Mouse (Mus musculus): ENCODE measurements around the gene Plpp7. TPM values are rescaled to one million over a fixed set of nuclear protein-coding genes. Genes with fewer than 3 reads are reported as not detected.

Plpp7 gene
- total RNA-seq, 2 experiments from 2014 or later = 20.2 to 21.5 TPM

DNA sequence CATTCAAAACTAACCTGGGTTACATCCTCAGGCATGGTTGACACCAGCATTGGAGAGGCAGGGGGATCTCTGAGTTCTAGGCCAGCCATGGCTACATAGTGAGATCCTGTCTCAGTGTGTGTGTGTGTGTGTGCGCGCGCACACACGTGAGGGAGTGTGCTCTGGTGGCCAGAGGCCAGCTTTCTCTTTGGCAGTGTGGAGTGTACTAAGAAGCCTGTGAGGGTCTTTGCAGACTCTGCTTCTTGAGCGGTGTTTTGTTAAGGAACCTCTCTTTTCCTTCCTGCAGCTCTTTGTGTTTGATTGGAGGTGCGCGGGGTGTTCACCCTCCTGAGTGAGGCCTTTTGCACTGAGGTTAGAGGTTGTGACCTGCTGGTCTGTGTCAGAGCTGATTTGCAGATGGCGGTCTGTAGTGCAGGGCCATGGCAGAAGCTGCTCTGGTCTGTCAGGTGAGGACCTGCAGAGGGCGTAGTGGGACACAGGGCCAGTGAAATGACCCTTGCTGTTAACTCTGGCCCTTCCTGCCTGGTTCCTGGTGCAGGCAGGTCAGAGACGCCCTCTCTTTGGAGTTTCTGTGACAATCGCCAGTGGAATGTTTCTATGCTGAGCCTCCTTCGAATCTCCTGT lies 63.4 kb downstream of the Plpp7 start:
- no peak for DNase-seq (ENCODE audit: low spot score in 2 of 2)

Small RNAs within 50 kb of the gene (microRNA-seq; reads per million reads assigned to microRNA genes)
- gene Mir7674 = 2.9 to 3.4 reads per million in 2 experiments

Other genes starting within 250 kb of the Plpp7 start
- gene Fibcd1, start 249.5 kb upstream of the Plpp7 start, total RNA-seq (2021) = 100 to 1,000 TPM; 111 to 117 TPM
- 10 to 100 TPM; 10.9 to 11.9 TPM for gene Lamc3, start 208.2 kb upstream of the Plpp7 start, total RNA-seq (2021)
- gene Aif1l, start 145.4 kb upstream of the Plpp7 start, total RNA-seq (2021) = 1 to 10 TPM; 4.9 to 8.0 TPM
- gene Nup214, start 121.1 kb upstream of the Plpp7 start, total RNA-seq (2021) = 10 to 100 TPM; 50.0 to 60.9 TPM
- gene Fam78a, start 10.7 kb upstream of the Plpp7 start, total RNA-seq (2021) = 1 to 10 TPM; 2.4 to 2.7 TPM
- gene Prrc2b, start 55.6 kb downstream of the Plpp7 start, total RNA-seq (2021) = 100 to 1,000 TPM; 253 to 268 TPM
- 10 to 100 TPM; 22.4 to 23.6 TPM for gene Pomt1, start 141.1 kb downstream of the Plpp7 start, total RNA-seq (2021)
- gene Uck1, start 164.6 kb downstream of the Plpp7 start, total RNA-seq (2021) = 10 to 100 TPM; 55.5 to 59.2 TPM
- 10 to 100 TPM; 73.8 to 86.1 TPM for gene Golga2, start 191.9 kb downstream of the Plpp7 start, total RNA-seq (2021)
- 100 to 1,000 TPM; 210 to 223 TPM for gene Swi5, start 192.5 kb downstream of the Plpp7 start, total RNA-seq (2021)